Mouse (Mus musculus): ENCODE measurements around the gene Gm10306.

Gm10306 gene

GRCm38 (mm10) chr4:94556265-94557054 is at the start of gene Gm10306, which contains the start of gene Caap1:
Gm10306 (plus strand) TSS chr4:94556546.
Caap1 (minus strand) TSS chr4:94556796.
- peak; percentile 96 for DNase-seq (ENCODE audit: low read depth, low spot score)

DNA sequence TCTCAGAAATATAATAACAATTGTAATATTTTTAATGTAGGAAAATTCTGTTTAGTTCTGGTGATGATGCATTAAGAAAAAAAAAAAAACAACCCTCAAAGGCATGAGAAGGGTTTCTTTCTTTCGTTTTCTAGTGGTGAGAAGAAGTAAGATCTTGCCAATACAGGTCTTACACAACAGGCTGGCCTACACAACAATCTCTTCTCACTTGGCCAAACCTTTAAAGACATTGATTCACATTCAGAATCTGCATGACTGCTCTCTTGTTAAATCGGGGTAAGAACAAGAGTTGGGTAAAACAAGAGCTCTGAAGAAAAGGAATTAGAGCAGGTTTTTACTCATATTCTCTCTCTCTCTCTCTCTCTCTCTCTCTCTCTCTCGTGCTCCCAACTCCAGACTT is 41.0 kb upstream of the Gm10306 start:
- no peak for DNase-seq (ENCODE audit: low read depth, low spot score)

GRCm38 (mm10) chr4:94517631-94518030 is 38.7 kb upstream of the Gm10306 start:
- DNase-seq (ENCODE audit: low read depth, low spot score), result peak; percentile 81

DNA sequence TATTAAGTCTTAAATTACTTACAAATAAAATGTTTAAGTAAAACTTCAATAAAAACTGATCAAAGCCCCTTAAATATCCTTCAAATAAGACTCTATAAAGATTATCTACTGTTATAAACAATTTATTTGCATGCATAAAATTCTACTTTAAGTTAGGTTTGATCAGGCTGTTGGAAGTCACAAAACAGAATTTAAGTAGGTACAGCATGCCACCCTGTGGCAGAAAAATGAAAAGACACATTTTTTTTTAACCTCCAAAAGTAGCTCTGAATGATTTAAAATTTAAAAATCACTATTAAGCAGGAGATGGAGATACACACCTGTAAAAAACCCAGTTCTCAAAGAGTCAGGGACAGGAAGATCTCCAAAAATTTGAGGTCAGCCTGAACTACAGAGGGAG is 33.0 kb upstream of the Gm10306 start:
- peak; percentile 8 for DNase-seq (ENCODE audit: low read depth, low spot score)

- no peak for DNase-seq (ENCODE audit: low read depth, low spot score)
These were observed 26.9 kb upstream of the Gm10306 start for GRCm38 (mm10) chr4:94529448-94529847.

DNA sequence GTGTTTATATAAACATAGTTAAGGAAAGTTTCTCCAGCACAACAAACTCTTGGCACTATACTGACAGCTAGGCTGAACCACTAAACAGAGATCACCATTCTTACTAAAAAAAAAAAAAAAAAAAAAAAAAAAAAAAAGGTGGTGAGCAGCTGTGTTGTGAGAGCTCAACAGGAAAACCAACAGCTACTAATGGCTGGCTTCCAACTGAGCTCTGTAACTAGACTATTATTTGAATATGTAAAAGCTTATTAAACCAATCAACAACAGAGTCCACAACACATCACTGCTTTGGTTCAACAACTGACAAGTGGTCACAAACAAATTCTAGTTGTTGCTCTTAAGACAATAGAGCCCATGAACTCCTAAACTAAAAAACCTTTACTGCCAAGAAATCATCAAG is 23.1 kb upstream of the Gm10306 start:
- DNase-seq (ENCODE audit: low read depth, low spot score), result no peak

GRCm38 (mm10) chr4:94543041-94543440 is 13.3 kb upstream of the Gm10306 start:
- no peak for DNase-seq (ENCODE audit: low read depth, low spot score)

DNA sequence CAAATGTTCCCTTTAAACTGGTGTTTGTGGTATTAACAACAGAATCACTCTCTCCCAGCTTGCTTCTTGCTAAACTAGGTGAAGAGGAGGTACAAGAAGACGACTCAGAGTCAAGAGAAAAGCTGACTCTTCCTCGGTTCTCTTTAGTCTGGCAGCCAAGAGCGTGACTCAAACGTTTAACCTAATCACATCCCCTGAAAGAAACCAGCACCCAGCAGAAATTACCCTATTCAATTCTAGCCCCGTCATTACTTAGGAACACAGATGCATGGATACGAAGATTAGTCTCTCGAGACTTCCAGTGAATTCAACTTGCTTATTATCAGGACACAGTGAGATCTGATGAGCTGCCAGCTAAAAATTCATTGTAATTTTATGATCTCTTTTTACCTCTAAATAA is 12.0 kb upstream of the Gm10306 start:
- no peak for DNase-seq (ENCODE audit: low read depth, low spot score)

GRCm38 (mm10) chr4:94554955-94555494 is 1.3 kb upstream of the Gm10306 start:
- DNase-seq (ENCODE audit: low read depth, low spot score), result no peak

- no peak for DNase-seq (ENCODE audit: low read depth, low spot score)
These were observed 799 bp downstream of the Gm10306 start for GRCm38 (mm10) chr4:94557145-94557544.

DNA sequence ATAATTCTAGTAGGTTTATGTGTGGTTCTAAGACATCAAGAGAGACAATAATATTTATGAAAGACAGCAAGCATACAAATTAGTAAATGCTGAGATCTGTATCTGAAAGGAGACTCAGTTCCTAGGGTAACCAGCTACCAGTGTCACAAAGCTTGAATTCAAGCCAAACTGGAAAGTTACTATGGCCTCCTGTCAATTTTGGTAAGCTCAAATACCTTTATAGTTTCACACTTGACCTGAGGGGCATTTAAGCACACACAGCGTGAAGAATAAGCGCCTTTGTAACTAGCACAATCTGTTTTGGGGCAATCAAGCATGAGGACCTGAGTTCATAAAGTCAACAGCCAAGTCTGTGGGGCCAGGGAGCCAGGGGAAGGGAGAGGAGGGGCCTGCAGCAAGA is 2.9 kb downstream of the Gm10306 start:
- peak; percentile 37 for DNase-seq (ENCODE audit: low read depth, low spot score)

GRCm38 (mm10) chr4:94560316-94560715 is 4.0 kb downstream of the Gm10306 start:
- no peak for DNase-seq (ENCODE audit: low read depth, low spot score)

GRCm38 (mm10) chr4:94561954-94562648 is 5.8 kb downstream of the Gm10306 start:
- DNase-seq (ENCODE audit: low read depth, low spot score), result no peak

DNA sequence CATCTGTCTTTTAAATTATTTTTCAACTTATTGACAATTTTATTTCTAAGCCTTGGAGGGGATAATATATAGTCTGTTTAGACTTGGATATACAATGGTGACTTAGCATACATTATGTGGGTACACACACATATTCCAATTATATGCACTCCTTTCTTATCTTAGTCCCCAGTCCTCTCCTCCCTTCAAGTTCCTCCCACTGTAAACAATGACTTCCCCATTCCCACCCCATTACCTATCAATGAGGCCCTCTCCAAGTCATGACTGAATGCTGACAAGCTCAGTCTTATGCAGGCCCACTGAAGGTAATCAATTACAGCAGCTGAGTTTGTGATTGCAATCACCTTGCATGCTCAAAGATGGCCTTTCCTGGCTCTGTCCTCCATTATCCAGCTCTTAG is 8.0 kb downstream of the Gm10306 start:
- no peak for DNase-seq (ENCODE audit: low read depth, low spot score)

- DNase-seq (ENCODE audit: low read depth, low spot score), result no peak
These were observed 16.3 kb downstream of the Gm10306 start for GRCm38 (mm10) chr4:94572677-94573076.

DNA sequence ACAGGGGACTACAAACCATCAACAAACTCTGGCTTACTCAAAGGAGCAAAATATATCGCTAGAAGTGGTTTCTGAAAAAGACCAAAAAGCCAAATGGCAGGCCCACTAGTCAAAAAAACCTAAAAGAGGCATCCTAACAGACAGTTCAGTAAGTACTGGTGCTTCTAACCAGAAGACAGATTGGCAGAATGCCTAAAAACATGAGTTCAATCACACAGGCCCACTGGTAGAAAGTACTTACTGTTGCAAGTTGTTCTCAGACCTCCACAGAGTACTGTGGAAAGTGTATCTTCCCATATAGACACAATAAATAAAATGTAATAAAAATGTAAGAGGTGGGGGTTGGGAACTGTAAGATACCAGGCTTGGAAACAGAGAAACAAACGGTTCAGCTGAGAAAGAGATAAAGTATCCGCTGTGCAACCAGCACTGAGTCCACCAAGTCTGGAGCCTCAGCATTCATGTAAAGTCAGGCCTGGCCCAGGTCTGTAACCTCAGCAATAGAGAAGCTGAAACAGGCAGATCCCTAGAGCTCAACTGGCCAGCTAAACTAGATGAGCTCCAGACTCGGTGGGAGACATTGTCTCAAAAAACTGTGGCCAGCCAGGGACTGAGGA is 35.5 kb downstream of the Gm10306 start:
- DNase-seq (ENCODE audit: low read depth, low spot score), result no peak

DNA sequence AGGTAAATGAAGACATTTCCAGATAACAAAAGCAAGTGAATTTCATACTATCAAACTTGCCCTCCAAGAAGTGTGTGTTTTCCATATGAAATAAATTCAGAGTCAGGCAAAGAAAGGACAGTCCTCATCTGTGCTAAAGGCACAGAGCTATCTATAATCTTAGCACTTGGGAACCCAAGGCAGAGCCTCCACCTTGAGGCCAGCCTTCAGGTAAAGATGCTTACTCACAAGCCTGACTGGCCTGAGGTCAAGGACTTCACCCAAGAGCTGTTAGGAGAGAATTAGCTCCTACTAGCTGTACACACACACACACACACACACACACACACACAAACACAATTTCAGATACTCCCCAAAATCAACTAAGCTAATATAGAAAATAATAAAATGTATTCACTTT is 36.4 kb downstream of the Gm10306 start:
- no peak for DNase-seq (ENCODE audit: low read depth, low spot score)

DNA sequence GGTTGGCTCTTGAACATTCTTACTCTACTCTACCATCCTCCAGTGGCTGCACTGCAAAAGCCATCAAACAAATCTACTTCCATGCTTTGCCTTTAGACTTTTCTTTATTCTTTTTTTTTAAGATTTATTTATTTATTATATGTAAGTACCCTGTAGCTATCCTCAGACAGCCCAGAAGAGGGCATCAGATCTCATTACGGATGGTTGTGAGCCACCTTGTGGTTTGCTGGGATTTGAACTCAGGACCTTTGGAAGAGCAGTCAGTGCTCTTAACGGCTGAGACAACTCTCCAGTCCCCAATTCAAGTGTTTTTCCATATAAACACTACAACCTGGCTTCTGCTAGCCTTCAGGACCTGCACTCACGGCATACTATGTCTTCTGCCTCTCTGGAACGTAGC is 45.0 kb downstream of the Gm10306 start:
- no peak for DNase-seq (ENCODE audit: low read depth, low spot score)

GRCm38 (mm10) chr4:94602496-94603030 is 46.2 kb downstream of the Gm10306 start:
- no peak for DNase-seq (ENCODE audit: low read depth, low spot score)

- peak; percentile 93 for DNase-seq (ENCODE audit: low read depth, low spot score)
These were observed 46.8 kb downstream of the Gm10306 start, which contains the start of gene Plaa for GRCm38 (mm10) chr4:94603031-94603629. Plaa (minus strand) TSS chr4:94603244.

DNA sequence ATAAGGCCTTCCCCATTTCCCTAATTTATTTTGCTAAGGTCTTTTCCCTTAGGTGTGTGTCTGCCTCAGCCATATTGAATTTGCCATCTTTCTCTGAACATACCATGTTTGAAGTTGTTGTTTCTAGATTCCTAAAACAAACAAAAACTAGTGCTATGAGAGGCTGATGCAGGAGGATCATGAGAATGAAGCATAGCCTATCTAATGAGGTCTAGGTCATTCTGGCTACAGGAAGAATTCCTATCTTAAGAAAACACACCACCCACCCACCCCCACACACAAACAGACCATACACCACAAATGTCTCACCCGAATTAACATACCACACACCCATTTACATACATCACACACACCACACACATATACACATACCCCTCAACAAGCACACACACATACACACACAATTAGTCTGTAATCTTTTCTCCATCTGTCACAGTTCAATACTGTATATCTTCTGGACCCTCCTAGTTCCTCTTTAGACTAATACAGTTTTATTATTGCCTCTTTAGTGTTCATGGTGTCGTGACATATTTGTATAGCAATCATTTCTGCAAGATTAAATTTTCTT is 48.2 kb downstream of the Gm10306 start:
- DNase-seq (ENCODE audit: low read depth, low spot score), result no peak
